Mouse (Mus musculus) limb, embryonic 14.5 days (tissue): ENCODE results near the gene Ankrd34b. TPM values are rescaled to one million over a fixed set of nuclear protein-coding genes. Genes with fewer than 3 reads are reported as not detected.

Source experiments
- ATAC-seq: fragments of 200-750 bp; cut with Nextera tagmentation; 2 replicates; pipeline ENCODE4 v1.8.0; 2017; ENCODE audit warnings: low read depth, moderate number of reproducible peaks, moderate TSS enrichment; ENCODE audit not compliant: low FRiP score
- DNase-seq: peaks from one replicate; pipeline ENCODE4 v3.0.0-alpha.2; 2015; ENCODE audit warnings: low spot score
- H3K27ac ChIP-seq: fragments of 300-500 bp; sonication (generic); replicated peaks from 2 replicates; pipeline ENCODE4 v1.5.1; 2014; ENCODE audit warnings: low read depth, mild to moderate bottlenecking, low read length, moderate library complexity, mixed read lengths
- H3K27me3 ChIP-seq: fragments of 300-500 bp; sonication (generic); 2 replicates; pipeline ENCODE4 v1.6.1; 2014; ENCODE audit warnings: low read length, mixed read lengths; ENCODE audit not compliant: control insufficient read depth, insufficient read depth
- H3K36me3 ChIP-seq: fragments of 300-500 bp; sonication (generic); 2 replicates; pipeline ENCODE4 v1.6.1; 2014; ENCODE audit warnings: mild to moderate bottlenecking, low read length, moderate library complexity, mixed read lengths; ENCODE audit not compliant: control insufficient read depth, insufficient read depth
- H3K4me1 ChIP-seq: fragments of 300-500 bp; sonication (generic); 2 replicates; pipeline ENCODE4 v1.6.1; 2014; ENCODE audit warnings: antibody characterized with exemption, low read length, mixed read lengths; ENCODE audit not compliant: control insufficient read depth, insufficient read depth
- H3K4me2 ChIP-seq: fragments of 300-500 bp; sonication (generic); replicated peaks from 2 replicates; pipeline ENCODE4 v1.6.1; 2014; ENCODE audit warnings: low read depth, mild to moderate bottlenecking, low read length, moderate library complexity; ENCODE audit not compliant: severe bottlenecking
- H3K4me3 ChIP-seq: fragments of 300-500 bp; sonication (generic); replicated peaks from 2 replicates; pipeline ENCODE4 v1.5.1; 2014; ENCODE audit warnings: low read length
- H3K9ac ChIP-seq: fragments of 300-500 bp; sonication (generic); 2 replicates; pipeline ENCODE4 v1.6.1; 2014; ENCODE audit warnings: mild to moderate bottlenecking, low read depth, low read length, moderate library complexity; ENCODE audit not compliant: severe bottlenecking
- H3K9me3 ChIP-seq: fragments of 300-500 bp; sonication (generic); 2 replicates; pipeline ENCODE4 v1.6.1; 2016; ENCODE audit warnings: low read length; ENCODE audit not compliant: control insufficient read depth
- POLR2A ChIP-seq: fragments of 200-500 bp; IDR thresholded peaks from 2 replicates; pipeline ENCODE4 v1.8.0; 2012; ENCODE audit warnings: inconsistent platforms, mild to moderate bottlenecking, moderate library complexity, borderline replicate concordance; ENCODE audit not compliant: insufficient read depth, insufficient read length; ENCODE audit errors: extremely low read depth
- WGBS: fragments of 180-500 bp; shearing (Covaris S2); extraction: QIAGEN DNeasy Blood & Tissue Kit; methylation state at CpG from one replicate; pipeline ENCODE4 v1.1.7; 2014; 5-methylcytosine and 5-hydroxymethylcytosine counted together
- polyA plus RNA-seq, 2 experiments: library from polyadenylated mRNA; depleted of rRNA in 1 of 2; stranded (reverse) in 1 of 2; unstranded in 1 of 2; fragments of >200 nt; fragmentation: Nextera tagmentation in 1 of 2; extraction: Ambion mirVana in 1 of 2; gene quantifications; 2 replicates each; pipeline versions ENCODE4 v1.2.1 to v1.2.3; 2012 to 2014

Ankrd34b gene
- 0.09 TPM in 2 replicates for polyA plus RNA-seq (2012; rRNA removed)
- 0.08 and 0.10 TPM in 2 replicates for polyA plus RNA-seq (2014; fragmentation: Nextera tagmentation; extraction: Ambion mirVana)

DNA sequence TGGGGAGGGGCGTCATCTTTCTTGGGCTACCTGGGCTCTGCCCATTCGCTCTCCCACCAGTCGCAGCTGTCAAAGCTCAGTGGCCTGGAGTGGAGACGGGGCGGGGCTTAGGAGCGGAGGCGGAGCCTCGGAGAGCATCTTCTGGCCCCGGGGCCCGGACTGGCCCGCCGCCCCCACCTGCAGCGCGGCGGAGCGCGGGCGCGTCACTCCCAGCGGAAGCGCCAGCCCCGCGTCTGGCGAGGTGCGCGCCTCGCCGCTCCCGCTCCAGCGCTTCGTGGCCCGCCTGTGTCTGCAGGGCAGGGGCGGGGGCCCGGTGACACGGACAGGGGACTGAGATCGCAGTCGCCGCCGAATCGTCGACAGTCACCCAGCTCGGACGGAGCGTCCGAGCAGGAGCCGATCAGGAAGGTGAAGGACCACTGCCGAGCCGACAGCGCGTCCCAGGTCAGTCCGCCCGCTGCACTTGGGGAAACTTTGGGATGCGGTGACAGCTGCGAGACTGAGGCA, at the start of gene Ankrd34b:
Gene Ankrd34b, plus strand, starts transcription at position 139 of the 507 bp plus-strand sequence.
- Histone ChIP-seq H3K4me3 (peak within 1 kb of the TSS; percentile 54), H3K27me3 (peaks cover 38% of the 10 kb centered on the region), H3K4me2 (peak within 1 kb of the TSS; percentile 100), H3K36me3 (no peaks in the 10 kb centered on the region), H3K9ac (peak within 1 kb of the TSS; percentile 44), H3K9me3 (no peaks in the 10 kb centered on the region), H3K4me1 (peaks cover 4% of the 10 kb centered on the region; the same call in 1 of the 2 replicates), H3K27ac (no peak within 1 kb of the TSS)
- DNase-seq (peak; percentile 6), ATAC-seq (peak; percentile 70; the same call in 1 of the 2 replicates)
- TF ChIP-seq POLR2A: no peak
- under 1% methylated on average over 35 of the region's 54 CpGs for WGBS

DNA sequence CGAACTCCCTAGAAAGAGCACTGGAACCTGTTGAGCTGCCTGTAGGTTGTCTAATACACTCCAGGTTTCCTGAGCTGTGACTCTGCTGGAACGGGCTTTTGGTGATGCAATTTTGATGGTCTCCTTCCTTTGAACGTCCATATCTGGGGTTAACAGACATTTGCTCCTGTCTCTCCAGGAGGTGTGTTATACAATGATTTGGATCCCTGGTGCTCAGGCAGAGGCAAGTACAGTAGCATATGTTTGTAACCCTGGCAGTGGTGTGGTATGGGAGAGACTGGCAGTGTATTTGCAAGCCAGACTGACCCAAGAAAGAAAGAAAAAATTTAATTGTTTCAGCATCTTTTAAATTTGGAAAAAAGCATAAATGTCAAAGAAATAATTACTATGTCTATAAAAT, 38.3 kb upstream of the Ankrd34b start:
- Histone ChIP-seq H3K4me3 (no peak overlapping the region), H3K4me1 (no peaks in the 10 kb centered on the region), H3K9ac (no peak overlapping the region), H3K4me2 (no peak overlapping the region), H3K27me3 (no peaks in the 10 kb centered on the region), H3K36me3 (peaks cover 5% of the 10 kb centered on the region; the same call in 1 of the 2 replicates), H3K9me3 (no peaks in the 10 kb centered on the region), H3K27ac (no peak overlapping the region)
- no peak for DNase-seq
- whole genome bisulfite sequencing: 84% methylated on average over 3 of the region's 3 CpGs
- no peak for ATAC-seq
- no peak for TF ChIP-seq POLR2A

DNA sequence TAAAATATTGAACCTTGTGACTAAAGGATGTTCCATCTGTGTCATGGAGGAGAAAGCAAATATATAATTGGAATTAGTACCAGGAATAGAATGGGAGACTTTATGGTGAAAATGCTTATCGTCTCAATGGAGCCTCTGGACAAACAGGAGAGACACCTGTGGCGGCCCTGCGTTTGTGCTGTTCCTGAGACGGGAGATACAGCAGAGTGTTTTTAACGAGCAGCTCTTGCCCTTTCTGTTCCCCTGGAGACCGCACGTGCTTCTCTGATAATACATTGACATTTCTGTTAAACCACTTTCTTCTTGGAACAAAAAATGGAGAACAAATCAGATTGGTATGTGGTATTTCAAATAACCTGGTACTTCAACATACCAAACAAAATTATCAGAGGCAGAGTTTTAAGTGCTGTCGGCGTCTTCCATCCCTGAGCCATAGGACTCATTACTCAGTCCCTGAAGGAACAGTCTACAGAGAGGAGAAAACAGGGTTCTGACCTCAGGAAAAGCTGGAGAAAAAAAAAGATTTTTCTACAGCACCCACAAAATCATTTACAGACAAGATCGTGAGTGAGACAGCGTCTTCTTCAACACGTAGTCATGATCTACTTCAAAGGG, 32.5 kb upstream of the Ankrd34b start:
- Histone ChIP-seq H3K27ac (no peak overlapping the region), H3K4me1 (no peaks in the 10 kb centered on the region), H3K36me3 (no peaks in the 10 kb centered on the region), H3K9ac (no peak overlapping the region), H3K27me3 (no peaks in the 10 kb centered on the region), H3K9me3 (no peaks in the 10 kb centered on the region), H3K4me3 (no peak overlapping the region), H3K4me2 (no peak overlapping the region)
- WGBS: 77% methylated on average over 12 of the region's 12 CpGs
- DNase-seq: no peak
- no peak for TF ChIP-seq POLR2A
- no peak for ATAC-seq

DNA sequence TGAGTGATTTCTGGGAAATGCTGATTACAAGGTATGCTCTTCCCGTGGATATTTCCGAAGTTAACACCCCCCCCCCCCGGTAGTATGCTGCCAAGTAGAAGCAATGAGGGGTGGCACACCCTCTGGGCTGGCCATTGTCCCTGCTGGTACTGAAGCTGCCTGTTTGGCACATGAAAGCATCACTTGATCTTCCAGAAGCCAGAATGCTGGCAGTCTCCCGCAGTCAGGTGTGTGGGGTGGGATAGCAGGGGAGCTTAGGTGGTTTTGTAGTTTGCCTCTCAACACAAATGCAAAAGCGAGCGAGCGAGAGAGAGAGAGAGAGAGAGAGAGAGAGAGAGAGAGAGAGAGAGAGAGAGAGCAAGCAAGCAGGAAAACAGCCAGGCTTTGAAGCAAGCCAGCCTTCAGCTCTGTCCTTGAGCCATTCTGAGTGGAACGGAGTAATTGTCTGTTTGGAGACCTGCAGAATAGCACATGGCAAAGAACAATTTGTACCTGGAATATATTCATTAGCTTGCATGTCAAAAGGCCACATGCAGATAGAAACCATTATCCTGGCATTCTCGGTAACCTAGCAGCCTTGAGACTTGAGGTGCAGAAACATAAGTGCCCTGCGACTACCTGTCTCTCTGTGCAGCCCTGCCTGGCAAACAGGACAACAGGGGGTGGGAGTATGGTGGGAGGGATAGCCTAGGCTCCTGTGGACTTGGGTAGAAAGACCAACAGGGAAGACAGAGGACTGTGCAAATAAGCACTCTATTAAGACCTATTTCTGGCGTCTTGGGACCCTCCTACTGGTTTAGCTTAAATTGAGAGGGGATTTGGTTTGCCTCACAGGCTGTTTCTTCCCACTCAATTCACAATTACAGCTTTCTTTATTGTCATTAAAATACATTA, 27.0 kb upstream of the Ankrd34b start:
- no peak for TF ChIP-seq POLR2A
- H3K27ac ChIP-seq: no peak overlapping the region
- H3K4me3 ChIP-seq: no peak overlapping the region
- H3K9me3 ChIP-seq: no peaks in the 10 kb centered on the region
- no peaks in the 10 kb centered on the region for H3K4me1 ChIP-seq
- H3K27me3 ChIP-seq: no peaks in the 10 kb centered on the region
- ATAC-seq: no peak
- no peaks in the 10 kb centered on the region for H3K36me3 ChIP-seq
- DNase-seq: no peak
- WGBS: 74% methylated on average over 11 of the region's 11 CpGs
- H3K4me2 ChIP-seq: no peak overlapping the region
- H3K9ac ChIP-seq: no peak overlapping the region

DNA sequence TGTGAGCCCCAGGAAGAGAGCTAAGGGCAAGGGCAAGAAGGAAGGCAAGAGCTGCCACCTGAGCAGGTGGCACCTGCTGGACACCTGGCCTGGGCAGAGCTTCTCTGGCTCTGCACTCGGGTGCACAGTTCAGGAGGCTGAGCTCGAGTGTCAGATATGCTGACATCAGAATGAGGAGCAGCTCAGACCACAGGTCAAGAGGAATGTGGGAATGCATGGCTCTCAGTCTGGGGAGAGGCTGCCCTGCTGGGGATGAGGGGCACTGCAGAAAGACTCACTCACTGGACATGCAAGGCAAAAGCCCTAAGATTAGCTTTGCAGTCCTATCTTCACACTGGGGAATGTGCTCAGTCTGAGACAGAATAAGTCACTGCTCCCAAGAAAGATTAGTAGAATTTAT, 23.6 kb upstream of the Ankrd34b start:
- DNase-seq: no peak
- 60% methylated on average over 2 of the region's 2 CpGs for WGBS
- H3K9ac ChIP-seq: no peak overlapping the region
- no peak overlapping the region for H3K27ac ChIP-seq
- no peaks in the 10 kb centered on the region for H3K9me3 ChIP-seq
- H3K4me3 ChIP-seq: no peak overlapping the region
- no peak for ATAC-seq
- H3K4me2 ChIP-seq: no peak overlapping the region
- no peaks in the 10 kb centered on the region for H3K27me3 ChIP-seq
- no peaks in the 10 kb centered on the region for H3K4me1 ChIP-seq
- no peak for TF ChIP-seq POLR2A
- H3K36me3 ChIP-seq: no peaks in the 10 kb centered on the region
